Mouse (Mus musculus) heart, postnatal 0 days (tissue): Measurements from ENCODE around the gene Gpr55.

Source experiments
- CTCF ChIP-seq: IDR thresholded peaks from 2 replicates; pipeline ENCODE4 v1.5.1; 2016; ENCODE audit warnings: antibody characterized with exemption, control low read depth, low read depth
- EP300 ChIP-seq: IDR thresholded peaks from 2 replicates; pipeline ENCODE4 v1.6.1; 2016; ENCODE audit warnings: antibody characterized with exemption, low read depth

DNA sequence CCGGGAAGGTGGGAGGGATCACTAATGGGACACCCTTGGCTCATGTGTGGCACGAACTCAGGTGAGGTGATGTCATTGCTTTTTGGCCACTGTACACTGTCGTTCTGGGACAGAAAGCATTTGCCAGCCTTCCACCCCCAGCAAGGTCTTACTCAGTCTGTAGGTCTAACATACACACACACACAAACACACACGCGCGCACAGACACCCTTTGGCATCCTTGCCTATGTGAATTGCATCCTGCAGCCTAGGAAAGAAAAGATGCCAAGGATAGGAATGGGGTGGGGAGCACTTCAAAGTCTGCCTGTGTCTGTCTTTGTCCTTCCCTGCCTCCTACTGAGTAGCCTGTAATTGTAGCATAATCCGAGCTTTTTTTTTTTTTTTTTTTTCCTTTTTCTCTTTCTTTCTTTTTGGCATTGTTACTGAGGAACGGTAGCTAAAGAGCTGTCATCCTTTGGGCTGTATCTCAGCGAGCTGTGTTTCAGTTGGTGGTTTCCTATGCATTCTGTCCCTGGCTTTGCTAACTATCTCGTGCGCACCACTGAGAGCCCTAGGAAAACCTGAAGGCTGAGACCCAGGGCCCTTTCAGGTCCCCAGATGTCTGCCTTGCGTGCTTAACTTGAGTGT is 61.9 kb downstream of the Gpr55 start:
- TF ChIP-seq CTCF (no peak), EP300 (no peak)
